ENCODE assay signal across 12 mouse cellular contexts in genomic region chr8:24779319-24779718, GRCm38 (mm10). TPM values are rescaled to one million over a fixed set of nuclear protein-coding genes. Genes with fewer than 3 reads are reported as not detected.
DNase-seq lines count a peak whose midpoint lies in the region; ATAC-seq and TF ChIP-seq lines count a peak whose summit lies in the region.
"Had no signal": no experiment of that assay in that cellular context is flagged by ENCODE, and none has a peak within 500 bp of the region (broad histone marks: within the 10 kb centered on the region; RNA-seq: fewer than 3 reads in every experiment).

No protein-coding gene starts in this region.

- no peak overlapping the region for H3K27ac ChIP-seq in gastrocnemius, adult 2 months
- no peak overlapping the region for H3K27ac ChIP-seq in limb, embryonic 14.5 days (replicated peaks; ENCODE audit: low read depth, low read length)
- no peak overlapping the region for H3K27ac ChIP-seq in limb, embryonic 10.5 days
- no peak overlapping the region for H3K27ac ChIP-seq in neural tube, embryonic 15.5 days (replicated peaks)
- H3K27ac ChIP-seq: hindbrain, embryonic 15.5 days had no signal

- WGBS in limb, embryonic 14.5 days, result 52% methylated on average over 3 of the region's 3 CpGs
- 62% methylated on average over 3 of the region's 3 CpGs for WGBS in limb, embryonic 10.5 days
- WGBS in neural tube, embryonic 15.5 days, result 52% methylated on average over 3 of the region's 3 CpGs

- H3K4me3 ChIP-seq in gastrocnemius, adult 2 months, result no peak overlapping the region
- no peak overlapping the region for H3K4me3 ChIP-seq in limb, embryonic 14.5 days (replicated peaks; ENCODE audit: low read length)
- no peak overlapping the region for H3K4me3 ChIP-seq in limb, embryonic 10.5 days
- no peak overlapping the region for H3K4me3 ChIP-seq in neural tube, embryonic 15.5 days (replicated peaks)
- H3K4me3 ChIP-seq: hindbrain, embryonic 15.5 days; myocyte had no signal

- ATAC-seq in limb, embryonic 14.5 days (ENCODE audit: low FRiP score, low read depth), result no peak
- ATAC-seq in neural tube, embryonic 15.5 days (ENCODE audit: low FRiP score), result no peak

- H3K36me3 ChIP-seq in limb, embryonic 14.5 days (ENCODE audit: control insufficient read depth, insufficient read depth, low read length), result no peaks in the 10 kb centered on the region
- H3K36me3 ChIP-seq in limb, embryonic 10.5 days, result no peaks in the 10 kb centered on the region
- H3K36me3 ChIP-seq in neural tube, embryonic 15.5 days, result no peaks in the 10 kb centered on the region
- H3K36me3 ChIP-seq: hindbrain, embryonic 15.5 days had no signal

- intact Hi-C loops in gastrocnemius, adult 2 months (cut with DNase I), result no loop called here
- intact Hi-C loops in gastrocnemius, postnatal 36 days (cut with DNase I), result no loop called here

- no peaks in the 10 kb centered on the region for H3K9me3 ChIP-seq in limb, embryonic 14.5 days (ENCODE audit: control insufficient read depth, low read length)
- H3K9me3 ChIP-seq in limb, embryonic 10.5 days (replicated peaks), result no peaks in the 10 kb centered on the region
- H3K9me3 ChIP-seq in neural tube, embryonic 15.5 days (replicated peaks), result no peaks in the 10 kb centered on the region
- H3K9me3 ChIP-seq: hindbrain, embryonic 15.5 days had no signal

- no peak for DNase-seq in gastrocnemius, adult 2 months
- DNase-seq in gastrocnemius, postnatal 36 days, result no peak
- DNase-seq in limb, embryonic 14.5 days (ENCODE audit: low spot score), result peak; percentile 9
- no peak for DNase-seq in limb, embryonic 10.5 days (ENCODE audit: low spot score)
- peak; percentile 28 for DNase-seq in ZHBTc4 (ENCODE audit: low read depth, low spot score)
- peak; percentile 14 for DNase-seq in mesoderm, embryonic 11.5 days (ENCODE audit: low read depth, low spot score)
- no peak for DNase-seq in gastrocnemius, adult 8-10 months (ENCODE audit: low spot score in 2 of 2)
- DNase-seq: cerebellum, postnatal 36 days had no signal

- no peak for TF ChIP-seq POLR2A in limb, embryonic 14.5 days (IDR thresholded peaks at IDR 0.05; ENCODE audit: borderline replicate concordance, extremely low read depth, insufficient read depth, insufficient read length)

- TF ChIP-seq CTCF in gastrocnemius, adult 2 months (IDR thresholded peaks at IDR 0.05), result peak; percentile 45

- no peak overlapping the region for H3K9ac ChIP-seq in limb, embryonic 14.5 days (ENCODE audit: low read depth, low read length, severe bottlenecking)
- H3K9ac ChIP-seq in neural tube, embryonic 15.5 days (replicated peaks), result no peak overlapping the region
- H3K9ac ChIP-seq: hindbrain, embryonic 15.5 days had no signal

- H3K4me2 ChIP-seq in limb, embryonic 14.5 days (replicated peaks; ENCODE audit: low read depth, low read length, severe bottlenecking), result no peak overlapping the region
- H3K4me2 ChIP-seq in neural tube, embryonic 15.5 days, result no peak overlapping the region
- H3K4me2 ChIP-seq: hindbrain, embryonic 15.5 days had no signal

- no peaks in the 10 kb centered on the region for H3K27me3 ChIP-seq in limb, embryonic 14.5 days (ENCODE audit: control insufficient read depth, insufficient read depth, low read length)
- H3K27me3 ChIP-seq in limb, embryonic 10.5 days (ENCODE audit: low read depth, poor library complexity, severe bottlenecking), result no peaks in the 10 kb centered on the region
- H3K27me3 ChIP-seq in neural tube, embryonic 15.5 days (replicated peaks), result no peaks in the 10 kb centered on the region
- H3K27me3 ChIP-seq: hindbrain, embryonic 15.5 days had no signal

- H3K4me1 ChIP-seq in limb, embryonic 14.5 days (ENCODE audit: control insufficient read depth, insufficient read depth, low read length), result no peaks in the 10 kb centered on the region
- no peaks in the 10 kb centered on the region for H3K4me1 ChIP-seq in limb, embryonic 10.5 days
- no peaks in the 10 kb centered on the region for H3K4me1 ChIP-seq in neural tube, embryonic 15.5 days
- H3K4me1 ChIP-seq: hindbrain, embryonic 15.5 days had no signal

RNA-seq across cellular contexts. Expression of gene Adam5, which starts 44.9 kb away (rescaled TPM):
- total RNA-seq in gastrocnemius, adult 2 months (2021), result not detected
- total RNA-seq in gastrocnemius, postnatal 36 days (2021), result under 1 TPM; 0.12 to 0.15 TPM
- polyA plus RNA-seq in limb, embryonic 14.5 days (2012; rRNA removed), result 0.34 and 0.42 TPM in 2 replicates
- 0.29 and 0.70 TPM in 2 replicates for polyA plus RNA-seq in limb, embryonic 14.5 days (2014; fragmentation: Nextera tagmentation; extraction: Ambion mirVana)
- 0.06 and 0.34 TPM in 2 replicates for polyA plus RNA-seq in limb, embryonic 10.5 days (2016; fragmentation: Nextera tagmentation; extraction: Ambion mirVana)
- polyA plus RNA-seq in neural tube, embryonic 15.5 days (2015; fragmentation: Nextera tagmentation; extraction: Ambion mirVana), result 0.38 and 0.75 TPM in 2 replicates
- total RNA-seq in gastrocnemius, adult 8-10 months (2022), result under 1 TPM in 2 of 4 experiments, not detected in 2; 0.12 to 0.22 TPM
- total RNA-seq: liver, adult 2 months had no signal
- polyA plus RNA-seq: liver, adult 2 months had no signal

RNA-seq across cellular contexts. Expression of gene Adam3, which starts 53.7 kb away (rescaled TPM):
- total RNA-seq in gastrocnemius, adult 2 months (2021), result not detected
- total RNA-seq in gastrocnemius, postnatal 36 days (2021), result not detected
- 0.09 and 0.16 TPM in 2 replicates for polyA plus RNA-seq in limb, embryonic 14.5 days (2012; rRNA removed)
- polyA plus RNA-seq in limb, embryonic 14.5 days (2014; fragmentation: Nextera tagmentation; extraction: Ambion mirVana), result 0.15 and 0.88 TPM in 2 replicates
- 0.09 TPM in 1 of 2 replicates, not detected in the other for polyA plus RNA-seq in limb, embryonic 10.5 days (2016; fragmentation: Nextera tagmentation; extraction: Ambion mirVana)
- polyA plus RNA-seq in neural tube, embryonic 15.5 days (2015; fragmentation: Nextera tagmentation; extraction: Ambion mirVana), result not detected in 2 replicates
- not detected for total RNA-seq in gastrocnemius, adult 8-10 months (2022)
- total RNA-seq: liver, adult 2 months had no signal
- polyA plus RNA-seq: liver, adult 2 months had no signal

Comparison
In these comparisons a context has a peak if more than half of its experiments do, and no peak if none do; other contexts are left out.
1. DNase-seq: peak in limb, embryonic 14.5 days (single experiment), ZHBTc4 (single experiment) and mesoderm, embryonic 11.5 days (single experiment); none in gastrocnemius, adult 2 months (single experiment), gastrocnemius, postnatal 36 days (0 of 2), limb, embryonic 10.5 days (single experiment) and gastrocnemius, adult 8-10 months (0 of 2).